Comparison of ENCODE assay signal across 8 mouse cellular contexts in the genomic region with DNA sequence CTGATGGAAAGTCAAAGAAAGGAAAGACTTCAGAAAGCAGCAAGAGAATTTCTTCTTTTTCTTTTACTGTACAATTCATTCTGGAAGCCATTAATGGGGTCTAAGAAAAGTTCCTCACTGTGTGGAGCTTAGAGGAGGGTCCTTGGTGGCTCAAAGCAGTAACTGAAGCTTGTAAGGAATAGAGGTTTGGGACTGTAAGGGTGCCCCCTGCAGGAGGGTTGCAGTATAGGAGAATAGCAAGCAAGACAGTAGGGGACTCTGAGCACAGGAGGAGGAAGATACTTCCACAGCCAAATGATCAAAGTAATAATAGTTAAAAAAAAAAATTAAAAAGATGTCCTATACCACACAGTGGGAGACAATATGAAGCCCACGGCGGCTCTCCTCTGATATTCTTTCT.
DNase-seq lines count a peak whose midpoint lies in the region; ATAC-seq and TF ChIP-seq lines count a peak whose summit lies in the region.

No protein-coding gene starts in this region.

- TF ChIP-seq CTCF in forebrain, postnatal 0 days (IDR thresholded peaks at IDR 0.05; ENCODE audit: low read depth) = peak; percentile 51
- TF ChIP-seq CTCF in liver, postnatal 0 days (IDR thresholded peaks at IDR 0.05; ENCODE audit: low read depth) = peak; percentile 62

- no peak overlapping the region for H3K4me2 ChIP-seq in forebrain, postnatal 0 days (ENCODE audit: low read depth)
- H3K4me2 ChIP-seq in forebrain, embryonic 12.5 days = no peak overlapping the region
- no peak overlapping the region for H3K4me2 ChIP-seq in liver, postnatal 0 days (ENCODE audit: low read depth, low read length)
- no peak overlapping the region for H3K4me2 ChIP-seq in liver, embryonic 11.5 days

- no peak for TF ChIP-seq EP300 in liver, postnatal 0 days (IDR thresholded peaks at IDR 0.05; ENCODE audit: low read depth)

- no peaks in the 10 kb centered on the region for H3K36me3 ChIP-seq in forebrain, postnatal 0 days (ENCODE audit: insufficient read depth)
- no peaks in the 10 kb centered on the region for H3K36me3 ChIP-seq in forebrain, embryonic 12.5 days (replicated peaks)
- no peaks in the 10 kb centered on the region for H3K36me3 ChIP-seq in liver, postnatal 0 days (replicated peaks; ENCODE audit: insufficient read depth, low read length)
- H3K36me3 ChIP-seq in liver, embryonic 11.5 days (ENCODE audit: control insufficient read depth, insufficient read depth, low read length) = no peaks in the 10 kb centered on the region

- H3K9ac ChIP-seq in forebrain, postnatal 0 days = no peak overlapping the region
- H3K9ac ChIP-seq in forebrain, embryonic 12.5 days = no peak overlapping the region
- no peak overlapping the region for H3K9ac ChIP-seq in liver, postnatal 0 days (replicated peaks)
- no peak overlapping the region for H3K9ac ChIP-seq in liver, embryonic 11.5 days (ENCODE audit: low read depth, low read length)

- H3K27me3 ChIP-seq in forebrain, postnatal 0 days (ENCODE audit: insufficient read depth, low read length) = no peaks in the 10 kb centered on the region
- H3K27me3 ChIP-seq in forebrain, embryonic 12.5 days = no peaks in the 10 kb centered on the region
- H3K27me3 ChIP-seq in liver, postnatal 0 days (ENCODE audit: insufficient read depth, low read length) = no peaks in the 10 kb centered on the region
- no peaks in the 10 kb centered on the region for H3K27me3 ChIP-seq in liver, embryonic 11.5 days (replicated peaks; ENCODE audit: control insufficient read depth, insufficient read depth, low read length)

- no peak for DNase-seq in forebrain, postnatal 0 days
- peak; percentile 32 for DNase-seq in liver, postnatal 0 days
- DNase-seq in liver, embryonic 11.5 days (ENCODE audit: low spot score) = no peak
- peak; percentile 30 for DNase-seq in Muller cell, postnatal 12 days (ENCODE audit: inconsistent ontology term)
- peak; percentile 26 for DNase-seq in embryo, embryonic 9.5 days (ENCODE audit: extremely low spot score)
- DNase-seq in retina, embryonic 14.5 days (ENCODE audit: low spot score) = peak; percentile 67
- DNase-seq in layer of hippocampus, adult 9-11 months = no peak

- no peaks in the 10 kb centered on the region for H3K4me1 ChIP-seq in forebrain, postnatal 0 days (ENCODE audit: insufficient read depth)
- H3K4me1 ChIP-seq in forebrain, embryonic 12.5 days = 0 out of 2 replicates have a peak, but pooled peaks cover 2% of the 10 kb centered on the region
- H3K4me1 ChIP-seq in liver, postnatal 0 days (ENCODE audit: insufficient read depth) = no peaks in the 10 kb centered on the region
- no peaks in the 10 kb centered on the region for H3K4me1 ChIP-seq in liver, embryonic 11.5 days (replicated peaks; ENCODE audit: control insufficient read depth, insufficient read depth, low read length)

- 54% methylated on average over 2 of the region's 2 CpGs for WGBS in forebrain, postnatal 0 days
- 55% methylated on average over 2 of the region's 2 CpGs for WGBS in forebrain, embryonic 12.5 days
- 51% methylated on average over 2 of the region's 2 CpGs for WGBS in liver, postnatal 0 days (ENCODE audit: insufficient replicate concordance)
- 48% methylated on average over 2 of the region's 2 CpGs for WGBS in liver, embryonic 11.5 days

- no peak overlapping the region for H3K4me3 ChIP-seq in forebrain, postnatal 0 days (ENCODE audit: low read depth, low read length)
- no peak overlapping the region for H3K4me3 ChIP-seq in forebrain, embryonic 12.5 days (replicated peaks)
- no peak overlapping the region for H3K4me3 ChIP-seq in liver, postnatal 0 days (ENCODE audit: low read depth, low read length)
- H3K4me3 ChIP-seq in liver, embryonic 11.5 days (ENCODE audit: low read depth, low read length) = no peak overlapping the region

- no peaks in the 10 kb centered on the region for H3K9me3 ChIP-seq in forebrain, postnatal 0 days (ENCODE audit: low read length)
- H3K9me3 ChIP-seq in forebrain, embryonic 12.5 days = no peaks in the 10 kb centered on the region
- no peaks in the 10 kb centered on the region for H3K9me3 ChIP-seq in liver, postnatal 0 days (ENCODE audit: low read length)
- no peaks in the 10 kb centered on the region for H3K9me3 ChIP-seq in liver, embryonic 11.5 days (ENCODE audit: control insufficient read depth, low read length)

- H3K27ac ChIP-seq in forebrain, postnatal 0 days (ENCODE audit: low read depth, low read length) = no peak overlapping the region
- H3K27ac ChIP-seq in forebrain, embryonic 12.5 days = no peak overlapping the region
- no peak overlapping the region for H3K27ac ChIP-seq in liver, postnatal 0 days (ENCODE audit: low read depth)
- no peak overlapping the region for H3K27ac ChIP-seq in liver, embryonic 11.5 days (ENCODE audit: low read depth, low read length)

- ATAC-seq in forebrain, postnatal 0 days = no peak
- ATAC-seq in forebrain, embryonic 12.5 days (ENCODE audit: low FRiP score) = no peak
- ATAC-seq in liver, postnatal 0 days = no peak
- ATAC-seq in liver, embryonic 11.5 days (replicated peaks; ENCODE audit: low FRiP score) = no peak

Comparison
In these comparisons a context has a peak if more than half of its experiments do, and no peak if none do; other contexts are left out.
1. DNase-seq: peak in liver, postnatal 0 days (single experiment), Muller cell, postnatal 12 days (single experiment), embryo, embryonic 9.5 days (single experiment) and retina, embryonic 14.5 days (single experiment); none in forebrain, postnatal 0 days (single experiment), liver, embryonic 11.5 days (single experiment) and layer of hippocampus, adult 9-11 months (single experiment).